Mouse (Mus musculus): ENCODE measurements around the gene Phf20.

GRCm38 (mm10) chr2:156311841-156312291 lies 115.6 kb downstream of the Phf20 start:
- TF ChIP-seq CTCF (IDR thresholded peaks at IDR 0.05; ENCODE audit: extremely low read depth, insufficient read depth, low read length) (no peak), POLR2A (IDR thresholded peaks at IDR 0.05; ENCODE audit: extremely low read depth, insufficient read depth, low read length) (no peak)
